Mouse (Mus musculus): ENCODE measurements around the gene Esf1. TPM values are rescaled to one million over a fixed set of nuclear protein-coding genes. Genes with fewer than 3 reads are reported as not detected.
"Not testable (repeated sequence)": the region's sequence is repeated elsewhere in the genome, so short reads cannot be mapped to it uniquely, and the experiment has no call there.

Gene Esf1
- polyA plus RNA-seq, 1 experiment from 2014 or later = 34.9 TPM

DNA sequence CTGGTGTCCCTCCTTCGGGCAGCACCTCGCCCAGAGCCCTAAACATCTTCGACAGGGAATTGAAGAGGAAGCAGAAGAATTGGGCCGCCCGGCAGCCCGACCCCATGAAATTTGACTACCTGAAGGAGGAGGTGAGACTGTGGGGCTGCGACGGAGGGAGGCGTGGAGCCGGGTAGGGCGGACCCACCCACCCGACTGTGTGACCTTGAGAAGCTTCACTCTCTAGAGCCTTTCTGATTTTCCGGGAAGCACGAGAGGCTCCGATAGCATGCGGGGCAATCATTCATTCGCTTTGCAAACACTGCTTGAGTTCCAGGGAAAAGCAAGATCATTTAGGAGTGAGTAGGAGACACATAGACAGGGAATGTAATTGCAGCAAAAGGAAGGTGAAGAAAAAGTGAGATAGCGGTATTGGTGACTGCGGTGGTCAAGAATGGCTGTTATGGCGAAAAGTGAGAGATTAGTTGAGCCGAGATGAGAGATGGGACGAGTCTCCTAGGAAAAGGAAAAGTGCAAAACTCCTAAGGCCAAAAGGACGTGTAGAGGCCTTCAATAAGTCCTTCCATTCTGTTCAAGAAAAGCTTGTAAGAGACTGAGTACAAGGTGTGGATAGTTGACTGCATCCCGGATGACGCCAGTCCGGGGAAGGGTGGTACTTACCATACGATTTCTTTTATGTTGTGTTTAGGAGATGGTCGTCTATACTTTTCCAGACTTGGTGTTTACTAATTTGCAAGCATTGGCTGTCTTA lies 614 bp upstream of the Esf1 start:
- H3K4me2 ChIP-seq (ENCODE audit: low read depth, severe bottlenecking) = peak overlapping the region; percentile 46
- no peaks in the 10 kb centered on the region for H3K9me3 ChIP-seq (ENCODE audit: control insufficient read depth, low read length)
- no peaks in the 10 kb centered on the region; the same call in 1 of the 2 replicates for H3K4me1 ChIP-seq (ENCODE audit: control insufficient read depth, insufficient read depth, low read length)
- no peak overlapping the region; the same call in 1 of the 2 replicates for H3K27ac ChIP-seq (replicated peaks; ENCODE audit: low read depth, low read length)
- H3K4me3 ChIP-seq (ENCODE audit: low read depth, low read length) = peak overlapping the region; percentile 95
- WGBS = 7% methylated on average over 28 of the region's 28 CpGs
- H3K9ac ChIP-seq (ENCODE audit: low read length) = peak overlapping the region; percentile 59
- ATAC-seq (ENCODE audit: insufficient number of reproducible peaks, low FRiP score, low TSS enrichment, low read depth) (peak; percentile 95), DNase-seq (ENCODE audit: low spot score) (no peak)
- no peaks in the 10 kb centered on the region; the same call in 1 of the 2 replicates for H3K36me3 ChIP-seq (ENCODE audit: control insufficient read depth, insufficient read depth, low read length)
- no peaks in the 10 kb centered on the region for H3K27me3 ChIP-seq (ENCODE audit: control insufficient read depth, insufficient read depth, low read length)

DNA sequence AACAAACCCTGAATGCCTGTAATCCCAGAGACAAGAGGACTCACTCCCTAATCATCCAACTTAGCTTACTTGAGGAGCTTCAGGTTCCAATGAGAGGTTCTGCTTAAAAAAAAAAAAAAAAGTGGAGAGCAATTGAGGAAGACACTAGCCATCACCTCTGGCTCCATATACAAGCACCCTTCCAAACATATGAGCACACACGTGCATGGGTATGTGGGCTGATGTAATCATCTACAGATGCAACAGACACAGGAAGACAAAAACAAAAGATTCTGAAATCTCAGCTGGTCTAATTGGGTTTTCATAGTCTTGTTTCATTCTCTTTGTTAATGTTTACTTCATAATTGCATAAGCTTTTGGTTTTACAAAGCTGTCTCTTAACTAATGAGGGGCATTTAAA lies 1.3 kb downstream of the Esf1 start:
- 83% methylated on average over 1 of the region's 1 CpGs for WGBS
- Histone ChIP-seq H3K4me2 (ENCODE audit: low read depth, severe bottlenecking) (no peak overlapping the region; the same call in 1 of the 2 replicates), H3K4me3 (ENCODE audit: low read depth, low read length) (no peak overlapping the region), H3K27ac (replicated peaks; ENCODE audit: low read depth, low read length) (no peak overlapping the region), H3K27me3 (ENCODE audit: control insufficient read depth, insufficient read depth, low read length) (no peaks in the 10 kb centered on the region), H3K4me1 (ENCODE audit: control insufficient read depth, insufficient read depth, low read length) (no peaks in the 10 kb centered on the region; the same call in 1 of the 2 replicates), H3K36me3 (ENCODE audit: control insufficient read depth, insufficient read depth, low read length) (no peaks in the 10 kb centered on the region; the same call in 1 of the 2 replicates), H3K9me3 (ENCODE audit: control insufficient read depth, low read length) (no peaks in the 10 kb centered on the region), H3K9ac (ENCODE audit: low read length) (no peak overlapping the region)
- ATAC-seq (ENCODE audit: insufficient number of reproducible peaks, low FRiP score, low TSS enrichment, low read depth) (no peak), DNase-seq (ENCODE audit: low spot score) (no peak)

DNA sequence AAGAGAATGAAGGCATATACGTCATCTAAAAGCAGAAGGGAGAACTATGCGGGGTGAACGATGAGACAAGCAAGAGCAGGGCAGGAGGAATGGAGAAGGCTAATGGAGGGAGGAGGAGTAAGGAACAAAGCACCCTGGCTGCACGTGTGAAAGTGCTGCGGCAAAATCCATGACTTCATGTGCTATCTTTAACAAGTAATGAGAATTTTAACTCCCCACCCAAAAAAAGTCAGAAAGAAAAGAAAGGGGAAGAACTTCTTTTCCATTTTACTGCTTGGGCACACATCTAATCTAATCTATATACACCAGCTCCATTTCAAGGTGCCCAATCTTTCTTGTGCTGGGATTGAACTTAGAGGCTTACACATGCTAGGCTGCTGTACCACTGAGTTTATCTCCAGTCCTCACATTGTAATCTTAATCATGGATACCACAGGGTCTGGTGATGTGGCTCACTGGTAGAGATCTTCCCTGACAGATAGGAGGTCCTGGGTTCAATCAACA lies 7.0 kb downstream of the Esf1 start:
- no peaks in the 10 kb centered on the region; the same call in 1 of the 2 replicates for H3K36me3 ChIP-seq (ENCODE audit: control insufficient read depth, insufficient read depth, low read length)
- no peaks in the 10 kb centered on the region for H3K9me3 ChIP-seq (ENCODE audit: control insufficient read depth, low read length)
- DNase-seq (ENCODE audit: low spot score) (no peak), ATAC-seq (ENCODE audit: insufficient number of reproducible peaks, low FRiP score, low TSS enrichment, low read depth) (no peak)
- H3K27ac ChIP-seq (replicated peaks; ENCODE audit: low read depth, low read length) = no peak overlapping the region
- no peak overlapping the region for H3K4me2 ChIP-seq (ENCODE audit: low read depth, severe bottlenecking)
- H3K27me3 ChIP-seq (ENCODE audit: control insufficient read depth, insufficient read depth, low read length) = no peaks in the 10 kb centered on the region
- no peaks in the 10 kb centered on the region for H3K4me1 ChIP-seq (ENCODE audit: control insufficient read depth, insufficient read depth, low read length)
- H3K9ac ChIP-seq (ENCODE audit: low read length) = no peak overlapping the region
- 93% methylated on average over 5 of the region's 5 CpGs for WGBS
- no peak overlapping the region for H3K4me3 ChIP-seq (ENCODE audit: low read depth, low read length)

DNA sequence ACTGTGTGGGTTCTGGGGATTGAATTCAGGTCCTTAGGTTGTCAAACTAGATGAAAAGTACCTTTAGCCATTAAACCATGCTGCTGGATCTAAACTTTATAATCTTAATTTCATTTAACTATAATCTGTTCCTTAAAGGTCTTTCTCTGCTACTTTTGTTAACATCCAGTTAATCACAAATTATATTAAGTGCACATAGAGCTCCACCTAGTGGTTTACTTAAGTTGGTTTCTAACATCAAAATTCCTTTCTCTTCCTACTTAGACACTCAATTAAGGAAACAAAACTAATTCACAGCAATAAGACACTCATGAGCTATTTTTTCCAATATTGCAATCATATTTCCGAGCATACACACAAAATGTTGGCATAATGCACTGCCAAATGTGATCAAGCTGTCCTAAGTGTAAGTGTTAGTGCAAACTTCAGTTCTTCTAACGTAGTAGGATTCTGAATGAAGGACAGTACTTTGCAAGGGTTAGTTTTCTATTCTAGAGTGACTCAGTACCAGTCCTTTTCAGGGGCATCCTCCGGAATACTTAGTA lies 11.1 kb downstream of the Esf1 start:
- ATAC-seq (ENCODE audit: insufficient number of reproducible peaks, low FRiP score, low TSS enrichment, low read depth) (no peak), DNase-seq (ENCODE audit: low spot score) (no peak)
- no peak overlapping the region for H3K9ac ChIP-seq (ENCODE audit: low read length)
- no peaks in the 10 kb centered on the region for H3K9me3 ChIP-seq (ENCODE audit: control insufficient read depth, low read length)
- no peak overlapping the region for H3K4me2 ChIP-seq (ENCODE audit: low read depth, severe bottlenecking)
- H3K4me1 ChIP-seq (ENCODE audit: control insufficient read depth, insufficient read depth, low read length) = no peaks in the 10 kb centered on the region
- H3K27ac ChIP-seq (replicated peaks; ENCODE audit: low read depth, low read length) = no peak overlapping the region
- 84% methylated on average over 3 of the region's 3 CpGs for WGBS
- H3K27me3 ChIP-seq (ENCODE audit: control insufficient read depth, insufficient read depth, low read length) = no peaks in the 10 kb centered on the region
- H3K36me3 ChIP-seq (ENCODE audit: control insufficient read depth, insufficient read depth, low read length) = no peaks in the 10 kb centered on the region; the same call in 1 of the 2 replicates
- no peak overlapping the region for H3K4me3 ChIP-seq (ENCODE audit: low read depth, low read length)

DNA sequence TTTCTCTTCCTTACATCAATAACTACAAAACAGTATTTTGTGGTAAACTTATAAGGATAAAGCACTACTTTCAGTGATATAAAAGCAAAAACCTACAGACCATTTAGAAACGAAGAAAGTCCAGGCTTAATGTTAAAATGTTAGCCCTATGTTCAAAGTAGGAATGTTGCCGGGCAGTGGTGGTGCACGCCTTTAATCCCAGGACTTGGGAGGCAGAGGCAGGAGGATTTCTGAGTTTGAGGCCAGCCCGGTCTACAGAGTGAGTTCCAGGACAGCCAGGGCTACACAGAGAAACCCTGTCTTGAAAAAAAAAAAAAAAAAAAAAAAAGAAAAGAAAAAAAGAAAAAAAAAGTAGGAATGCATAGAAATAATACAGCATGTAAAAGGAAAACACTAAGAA lies 18.6 kb downstream of the Esf1 start, which contains the start of gene Gm17374:
TSS of gene Gm17374 (plus strand) at position 301 of the 400 bp plus-strand sequence.
- H3K36me3 ChIP-seq (ENCODE audit: control insufficient read depth, insufficient read depth, low read length); H3K27me3 ChIP-seq (ENCODE audit: control insufficient read depth, insufficient read depth, low read length); ATAC-seq (ENCODE audit: insufficient number of reproducible peaks, low FRiP score, low TSS enrichment, low read depth); H3K27ac ChIP-seq (replicated peaks; ENCODE audit: low read depth, low read length); H3K4me1 ChIP-seq (ENCODE audit: control insufficient read depth, insufficient read depth, low read length); H3K9me3 ChIP-seq (ENCODE audit: control insufficient read depth, low read length); H3K9ac ChIP-seq (ENCODE audit: low read length); H3K4me3 ChIP-seq (ENCODE audit: low read depth, low read length); H3K4me2 ChIP-seq (ENCODE audit: low read depth, severe bottlenecking); DNase-seq (ENCODE audit: low spot score): not testable (repeated sequence)
- 90% methylated on average over 4 of the region's 4 CpGs for WGBS

DNA sequence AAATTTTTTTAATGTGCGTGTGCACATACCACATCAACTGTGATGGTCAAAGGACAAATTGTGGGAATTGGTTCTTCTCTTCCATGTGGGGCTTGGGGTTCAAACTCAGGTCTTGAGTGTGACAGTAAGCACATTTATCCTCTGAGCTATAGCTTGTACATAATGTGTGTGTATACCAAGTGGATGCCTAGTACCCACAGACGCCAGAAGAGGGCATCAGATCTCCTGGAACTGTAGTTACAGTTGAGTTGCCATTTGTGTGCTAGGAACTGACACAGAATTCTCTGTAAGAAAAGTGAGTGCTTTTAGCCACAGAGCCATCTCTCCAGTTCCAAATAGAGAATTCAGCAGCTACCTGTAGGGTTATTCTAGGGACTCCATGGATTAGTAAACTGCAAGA lies 44.8 kb downstream of the Esf1 start:
- Histone ChIP-seq H3K4me1 (ENCODE audit: control insufficient read depth, insufficient read depth, low read length) (no peaks in the 10 kb centered on the region), H3K9me3 (ENCODE audit: control insufficient read depth, low read length) (no peaks in the 10 kb centered on the region), H3K27me3 (ENCODE audit: control insufficient read depth, insufficient read depth, low read length) (no peaks in the 10 kb centered on the region), H3K4me3 (ENCODE audit: low read depth, low read length) (no peak overlapping the region), H3K9ac (ENCODE audit: low read length) (no peak overlapping the region), H3K4me2 (ENCODE audit: low read depth, severe bottlenecking) (no peak overlapping the region), H3K36me3 (ENCODE audit: control insufficient read depth, insufficient read depth, low read length) (peaks cover 6% of the 10 kb centered on the region; the same call in 1 of the 2 replicates), H3K27ac (replicated peaks; ENCODE audit: low read depth, low read length) (no peak overlapping the region)
- DNase-seq (ENCODE audit: low spot score) (no peak), ATAC-seq (ENCODE audit: insufficient number of reproducible peaks, low FRiP score, low TSS enrichment, low read depth) (no peak)
- WGBS = 88% methylated on average over 2 of the region's 2 CpGs

DNA sequence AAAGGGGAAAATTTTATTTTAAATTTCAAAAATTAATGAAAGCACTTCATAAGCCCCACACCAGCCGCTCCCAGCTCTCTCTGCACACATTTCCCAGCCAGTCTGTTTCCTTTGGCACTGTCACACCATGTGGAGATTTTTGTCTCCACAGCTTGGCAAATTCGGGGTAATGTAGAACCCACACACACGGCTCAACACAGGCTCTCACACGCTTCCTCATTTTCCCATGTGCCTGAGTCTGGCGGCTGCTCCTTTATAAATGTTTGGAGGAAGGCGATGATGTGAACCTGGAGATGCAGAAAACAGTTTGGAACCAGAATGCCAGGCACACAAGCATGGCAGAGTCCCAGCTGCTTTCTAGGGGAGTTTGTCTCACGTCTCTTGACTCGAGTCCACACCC lies 56.5 kb downstream of the Esf1 start:
- ATAC-seq (ENCODE audit: insufficient number of reproducible peaks, low FRiP score, low TSS enrichment, low read depth) = no peak

DNA sequence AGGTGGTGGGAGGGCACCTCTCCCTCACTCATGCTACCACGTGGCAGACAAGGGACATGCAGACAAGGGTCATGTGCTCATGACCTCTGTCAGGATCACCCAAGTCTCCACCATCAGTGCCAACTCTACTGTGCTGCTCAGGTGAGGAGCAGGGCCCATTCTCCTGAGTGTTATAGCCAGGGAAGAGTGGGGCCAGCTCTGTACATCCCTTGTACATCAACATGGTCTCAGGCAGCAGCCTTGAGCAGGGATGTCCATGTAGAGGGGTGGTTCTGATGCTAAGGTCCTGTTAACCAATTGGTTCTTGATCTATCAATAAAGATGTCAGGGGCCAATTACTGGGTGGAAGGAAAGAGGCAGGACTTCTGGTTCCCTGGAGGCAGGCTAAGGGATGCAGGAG lies 61.4 kb downstream of the Esf1 start:
- H3K4me2 ChIP-seq (ENCODE audit: low read depth, severe bottlenecking) = no peak overlapping the region
- no peaks in the 10 kb centered on the region for H3K36me3 ChIP-seq (ENCODE audit: control insufficient read depth, insufficient read depth, low read length)
- no peak overlapping the region for H3K27ac ChIP-seq (replicated peaks; ENCODE audit: low read depth, low read length)
- no peaks in the 10 kb centered on the region for H3K27me3 ChIP-seq (ENCODE audit: control insufficient read depth, insufficient read depth, low read length)
- no peaks in the 10 kb centered on the region for H3K9me3 ChIP-seq (ENCODE audit: control insufficient read depth, low read length)
- H3K4me3 ChIP-seq (ENCODE audit: low read depth, low read length) = no peak overlapping the region
- 46% methylated on average over 1 of the region's 1 CpGs for whole genome bisulfite sequencing
- no peaks in the 10 kb centered on the region for H3K4me1 ChIP-seq (ENCODE audit: control insufficient read depth, insufficient read depth, low read length)
- no peak for DNase-seq (ENCODE audit: low spot score)
- ATAC-seq (ENCODE audit: insufficient number of reproducible peaks, low FRiP score, low TSS enrichment, low read depth) = no peak
- H3K9ac ChIP-seq (ENCODE audit: low read length) = no peak overlapping the region

More for the DNA sequence above, 56.5 kb downstream of the Esf1 start:
- H3K4me2 ChIP-seq (ENCODE audit: low read depth, severe bottlenecking) = no peak overlapping the region
- no peaks in the 10 kb centered on the region for H3K4me1 ChIP-seq (ENCODE audit: control insufficient read depth, insufficient read depth, low read length)
- H3K27me3 ChIP-seq (ENCODE audit: control insufficient read depth, insufficient read depth, low read length) = no peaks in the 10 kb centered on the region
- H3K9ac ChIP-seq (ENCODE audit: low read length) = no peak overlapping the region
- 92% methylated on average over 8 of the region's 8 CpGs for WGBS
- no peak overlapping the region for H3K4me3 ChIP-seq (ENCODE audit: low read depth, low read length)
- H3K27ac ChIP-seq (replicated peaks; ENCODE audit: low read depth, low read length) = no peak overlapping the region
- no peak for DNase-seq (ENCODE audit: low spot score)
- H3K36me3 ChIP-seq (ENCODE audit: control insufficient read depth, insufficient read depth, low read length) = no peaks in the 10 kb centered on the region
- H3K9me3 ChIP-seq (ENCODE audit: control insufficient read depth, low read length) = no peaks in the 10 kb centered on the region
